Mouse (Mus musculus) spleen, adult 18-20 months (tissue): ENCODE measurements around the gene Rabepk.
"Not testable (repeated sequence)": the region's sequence is repeated elsewhere in the genome, so short reads cannot be mapped to it uniquely, and the experiment has no call there.

Experiments
- DNase-seq, 2 experiments: peaks; one replicate each; pipeline ENCODE4 v3.0.0; 2022; ENCODE audit warnings: mixed read lengths in 2 of 2

Gene Rabepk

DNA sequence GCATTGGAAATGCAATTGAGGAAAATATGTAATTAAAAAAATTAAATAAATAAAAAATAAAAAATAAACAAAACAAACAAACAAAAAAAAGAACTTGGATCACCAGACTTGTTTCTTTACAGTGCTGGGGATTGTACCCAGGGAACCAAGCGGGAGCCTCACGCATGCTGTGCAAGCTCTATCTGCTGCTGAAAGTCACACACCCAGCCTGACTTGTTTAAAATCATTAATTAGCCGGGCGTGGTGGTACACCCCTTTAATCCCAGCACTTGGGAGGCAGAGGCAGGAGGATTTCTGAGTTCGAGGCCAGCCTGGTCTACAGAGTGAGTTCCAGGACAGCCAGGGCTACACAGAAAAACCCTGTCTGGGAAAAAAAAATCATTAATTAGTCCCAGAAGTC is 38.4 kb downstream of the Rabepk start:
- not testable (repeated sequence) for DNase-seq

DNA sequence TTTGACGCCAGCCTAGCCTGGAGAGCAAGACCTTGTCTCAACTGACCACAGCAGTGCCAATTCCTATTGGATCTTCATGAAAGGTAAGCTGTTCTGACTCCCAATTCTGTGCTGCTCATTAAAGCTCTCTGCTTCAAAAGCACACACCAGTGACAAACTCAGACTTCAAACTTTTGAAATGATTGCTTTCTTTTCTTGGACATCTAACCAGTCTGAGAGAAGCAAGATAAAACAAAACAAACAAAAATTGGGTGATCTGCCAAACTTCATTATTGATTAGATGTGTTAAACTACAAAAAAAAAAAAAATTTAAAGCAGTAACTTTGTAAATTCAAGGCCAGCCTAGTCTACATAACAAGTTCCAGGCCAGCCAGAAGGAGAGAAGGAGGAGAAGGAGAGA is 42.4 kb downstream of the Rabepk start:
- no peak for DNase-seq

DNA sequence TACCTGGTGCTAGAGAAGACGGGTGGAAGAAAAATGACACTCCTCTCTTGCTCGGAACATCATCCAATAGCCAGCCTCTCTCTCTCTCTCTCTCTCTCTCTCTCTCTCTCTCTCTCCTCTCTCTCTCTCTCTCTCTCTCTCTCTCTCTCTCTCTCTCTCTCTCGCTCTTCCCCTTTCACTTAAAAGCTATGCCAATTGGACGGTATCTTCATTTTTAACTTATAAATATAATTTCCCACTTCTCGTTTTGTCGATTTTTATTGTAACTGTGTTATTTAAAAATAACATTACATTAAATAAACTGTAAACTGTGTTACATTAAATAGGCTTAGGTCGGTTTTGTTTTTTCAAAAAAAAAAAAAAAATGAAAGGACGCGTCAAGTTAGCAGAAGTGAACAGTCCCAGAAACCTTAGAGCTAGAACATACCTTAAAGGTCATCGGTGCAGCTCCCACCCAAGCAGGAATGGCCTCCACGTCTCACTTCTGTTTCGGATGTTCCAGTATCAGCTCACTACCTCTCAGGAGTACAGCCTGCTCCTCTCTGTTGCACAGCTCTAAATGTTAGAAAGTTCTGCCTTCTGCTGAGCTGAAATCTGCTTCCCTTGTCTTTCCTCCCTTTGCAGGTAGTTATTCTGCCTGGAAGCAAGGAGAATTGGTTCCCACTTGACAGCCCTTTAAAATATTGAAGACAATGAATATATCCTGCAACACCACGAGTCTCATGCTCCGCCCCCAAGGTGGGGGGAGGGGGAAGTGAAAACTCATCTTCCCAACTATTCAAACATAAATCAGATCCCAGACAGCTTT is 45.0 kb downstream of the Rabepk start, which contains the start of gene Gapvd1:
Gene Gapvd1 (minus strand): TSS at position 682 of the 808 bp plus-strand sequence.
- DNase-seq = peak in 1 of 2 experiments; percentile 42

DNA sequence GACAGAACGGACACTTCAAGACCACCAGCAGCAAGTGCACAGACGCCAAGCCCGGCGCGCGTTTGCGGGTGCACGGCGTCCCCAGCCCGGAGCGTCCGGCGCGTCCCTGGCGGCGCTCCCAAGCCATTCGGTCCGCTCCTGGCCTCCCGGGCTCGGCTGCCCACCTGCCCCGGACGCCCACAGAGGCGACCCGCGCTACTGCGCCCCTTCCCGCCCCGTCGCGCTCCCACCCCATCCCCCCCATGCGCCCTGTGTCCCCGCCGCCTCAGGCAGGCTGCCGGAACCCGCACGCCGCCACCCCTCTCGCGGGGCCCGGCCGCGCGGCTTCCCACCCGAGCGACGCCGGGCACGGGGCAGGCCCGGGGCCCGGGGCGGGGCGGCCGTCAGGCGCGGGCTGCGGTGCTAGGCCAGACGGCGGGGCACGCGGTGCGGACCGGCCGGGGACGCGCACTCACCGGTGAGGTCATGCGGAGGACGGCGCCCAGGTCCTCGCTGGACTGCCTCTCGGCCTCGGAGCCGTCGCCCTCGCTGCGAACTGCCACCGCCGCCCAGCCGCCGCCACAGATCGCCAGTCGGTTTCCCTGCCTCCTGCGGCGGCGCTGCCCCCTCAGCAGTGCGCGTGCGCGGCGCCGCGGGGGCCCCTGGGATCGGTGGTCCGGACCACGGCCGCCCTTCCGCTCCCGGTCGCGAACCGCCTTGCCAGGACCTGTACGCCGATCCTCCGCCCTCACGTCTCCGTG is 45.7 kb downstream of the Rabepk start:
- DNase-seq = peak; percentile 82 to 86

DNA sequence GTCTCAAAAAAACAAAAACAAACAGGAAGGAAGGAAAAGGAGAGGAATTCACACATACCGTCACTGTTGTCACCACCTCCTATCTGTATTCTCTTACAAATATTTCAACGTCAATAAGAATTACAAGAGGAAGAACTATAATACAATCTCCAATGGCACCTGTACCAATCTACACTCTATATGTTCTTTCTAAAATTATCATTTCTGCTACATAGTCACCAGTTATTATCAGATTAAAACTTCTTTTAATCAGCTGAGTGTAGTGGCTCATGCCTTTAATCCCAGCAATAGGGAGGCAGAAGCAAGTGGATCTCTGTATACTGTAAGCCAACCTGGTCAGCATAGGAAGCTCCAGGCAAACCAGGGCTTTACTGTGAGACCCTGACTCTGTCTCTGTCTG is 49.5 kb downstream of the Rabepk start:
- no peak for DNase-seq

DNA sequence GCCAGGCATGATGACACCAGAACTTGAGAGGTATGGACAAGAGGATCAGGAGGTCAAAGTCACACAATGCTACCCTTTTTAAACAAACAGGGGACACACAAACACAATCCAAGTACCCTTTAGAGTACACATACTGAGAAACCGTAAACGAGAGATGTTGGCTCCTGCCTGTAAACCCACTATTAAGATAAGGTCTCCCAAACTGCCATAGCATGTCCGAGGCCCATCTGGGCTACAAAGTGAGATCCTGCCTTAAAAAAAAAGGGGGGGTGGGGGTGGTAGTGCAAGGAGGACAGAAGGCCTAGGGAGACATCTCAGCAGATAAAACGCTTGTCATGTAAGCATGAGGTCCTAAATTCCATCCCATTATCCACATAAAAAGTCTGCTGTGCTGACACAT is 51.2 kb downstream of the Rabepk start:
- DNase-seq = no peak

DNA sequence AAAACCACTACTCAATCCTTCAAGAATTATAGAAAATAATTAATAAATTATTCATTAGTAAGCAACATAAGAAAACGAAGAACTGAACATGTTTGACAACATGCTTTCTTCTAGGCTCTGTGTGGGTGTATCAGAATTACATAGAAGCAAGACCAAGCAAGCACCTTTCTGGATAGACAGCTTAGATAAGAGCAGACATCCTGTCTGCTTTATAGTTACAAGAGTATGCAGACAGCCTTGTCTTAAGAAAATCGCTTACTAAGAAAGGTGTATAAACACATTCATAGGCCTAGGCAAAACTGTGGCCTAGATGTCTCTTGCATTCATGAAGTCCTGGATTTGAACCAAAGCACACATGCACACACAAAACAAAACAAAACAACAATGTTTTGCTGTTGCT is 54.0 kb downstream of the Rabepk start:
- DNase-seq = no peak

DNA sequence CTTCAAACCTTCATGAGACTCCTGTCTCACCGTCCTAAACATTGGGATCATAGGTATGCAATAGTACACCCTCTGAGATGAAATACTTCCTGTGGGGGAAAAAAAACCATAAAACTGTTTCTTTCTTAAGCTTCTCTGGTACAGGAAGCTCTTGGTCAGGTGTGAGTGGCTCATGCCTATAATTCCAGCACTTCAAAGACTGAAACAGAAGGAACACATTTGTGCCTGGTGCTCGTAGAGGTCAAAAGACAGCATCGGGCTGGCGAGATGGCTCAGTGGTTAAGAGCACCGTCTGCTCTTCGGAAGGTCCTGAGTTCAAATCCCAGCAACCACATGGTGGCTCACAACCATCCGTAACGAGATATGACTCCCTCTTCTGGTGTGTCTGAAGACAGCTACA is 55.2 kb downstream of the Rabepk start:
- no peak for DNase-seq

DNA sequence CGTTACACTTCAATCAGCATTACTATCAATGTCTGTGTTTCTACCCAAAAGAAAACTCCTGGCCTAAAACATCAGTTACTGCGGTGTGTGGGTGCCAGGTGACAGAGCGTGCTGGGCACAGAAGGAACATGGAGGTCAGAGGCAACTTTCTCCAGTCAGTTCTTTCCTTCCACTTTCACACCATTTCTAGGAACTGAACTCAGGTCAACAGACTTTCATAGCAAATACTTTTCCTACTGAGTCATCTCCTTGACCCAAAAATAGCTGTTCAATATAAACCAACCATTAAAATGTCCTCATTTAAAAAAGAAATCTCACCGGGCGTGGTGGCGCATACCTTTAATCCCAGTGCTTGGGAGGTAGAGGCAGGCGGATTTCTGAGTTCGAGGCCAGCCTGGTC is 57.0 kb downstream of the Rabepk start:
- no peak for DNase-seq

DNA sequence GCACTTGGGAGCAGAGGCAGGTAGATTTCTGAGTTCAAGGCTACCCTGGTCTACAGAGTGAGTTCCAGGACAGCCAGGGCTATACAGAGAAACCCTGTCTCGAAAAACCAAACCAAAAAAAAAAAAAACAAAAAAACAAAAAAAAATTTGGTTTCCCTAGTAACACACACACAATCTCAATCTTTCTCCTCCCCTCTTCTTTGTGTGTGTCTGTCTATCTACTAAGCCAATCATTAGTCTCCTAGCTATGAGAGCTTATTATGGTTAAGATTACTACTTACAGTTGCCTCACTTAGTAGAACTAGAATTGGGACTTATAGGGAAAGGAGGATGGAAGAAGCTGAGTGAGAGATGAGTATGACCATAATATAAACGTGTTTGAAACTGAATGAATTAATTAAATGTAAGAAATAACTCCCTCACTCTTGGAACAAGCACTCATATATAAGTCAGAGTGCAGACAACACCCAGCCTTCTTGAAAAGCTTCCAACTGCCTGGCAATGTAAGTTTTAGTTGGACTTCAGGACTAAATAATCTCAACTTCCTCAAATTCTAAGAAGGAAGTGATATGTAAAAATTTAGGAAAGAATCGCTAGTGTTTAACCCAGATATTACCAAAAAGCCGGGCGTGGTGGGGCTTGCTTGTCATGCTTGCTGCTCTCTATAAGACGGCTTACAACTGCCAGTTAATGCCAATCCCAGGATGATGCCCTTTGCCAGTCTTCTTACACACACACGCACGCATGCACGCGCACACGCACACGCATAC is 58.1 kb downstream of the Rabepk start:
- DNase-seq = no peak

DNA sequence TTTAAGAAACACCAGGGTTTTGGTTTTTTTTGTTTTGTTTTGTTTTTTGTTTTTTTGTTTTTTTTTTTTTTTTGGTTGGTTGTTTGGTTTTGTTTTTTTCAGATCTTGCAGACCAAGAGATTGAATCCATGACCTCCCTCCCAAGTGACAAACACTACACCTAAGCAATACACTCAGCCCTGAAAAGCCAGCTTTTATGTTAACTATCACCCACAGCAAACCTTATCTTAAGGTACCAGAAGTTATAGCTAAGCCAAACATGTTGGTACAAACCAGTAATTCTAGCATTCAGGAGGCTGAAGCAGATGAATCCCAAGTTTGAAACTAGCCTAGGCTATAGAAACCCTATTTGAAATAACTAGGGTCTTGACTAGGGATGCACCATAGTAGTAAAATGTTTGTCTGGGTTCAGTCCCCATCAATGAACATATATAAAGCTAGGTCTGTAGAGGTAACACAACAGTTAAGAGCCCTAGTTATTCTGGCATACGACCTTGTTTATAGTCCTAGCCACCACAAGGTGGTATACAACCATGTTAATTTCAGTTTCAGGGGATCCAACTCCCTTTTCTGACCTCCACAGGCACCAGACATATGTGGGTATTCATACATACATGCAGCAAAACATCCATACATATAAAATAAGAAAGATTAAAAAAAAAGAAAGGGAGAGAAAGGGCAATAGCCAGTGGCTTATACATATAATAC is 59.9 kb downstream of the Rabepk start:
- no peak for DNase-seq

DNA sequence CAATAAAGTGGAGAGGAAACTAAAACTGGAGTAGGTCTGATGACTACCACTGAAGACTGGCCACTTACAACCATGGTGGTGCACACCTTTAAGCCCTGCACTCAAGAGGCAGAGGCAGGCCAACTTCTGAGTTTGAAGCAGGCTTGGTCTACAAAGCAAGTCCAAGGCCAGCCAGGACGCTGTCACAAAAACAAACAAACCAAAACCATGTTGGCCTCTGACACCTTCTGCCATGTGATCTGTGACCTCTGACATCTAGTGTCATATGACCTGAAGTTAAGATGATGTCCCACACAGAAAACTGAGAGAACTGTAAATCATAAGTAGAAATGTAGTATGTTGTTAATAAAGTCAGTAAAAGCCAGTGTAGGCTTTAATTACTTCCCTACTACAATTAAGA is 61.8 kb downstream of the Rabepk start:
- DNase-seq = no peak

DNA sequence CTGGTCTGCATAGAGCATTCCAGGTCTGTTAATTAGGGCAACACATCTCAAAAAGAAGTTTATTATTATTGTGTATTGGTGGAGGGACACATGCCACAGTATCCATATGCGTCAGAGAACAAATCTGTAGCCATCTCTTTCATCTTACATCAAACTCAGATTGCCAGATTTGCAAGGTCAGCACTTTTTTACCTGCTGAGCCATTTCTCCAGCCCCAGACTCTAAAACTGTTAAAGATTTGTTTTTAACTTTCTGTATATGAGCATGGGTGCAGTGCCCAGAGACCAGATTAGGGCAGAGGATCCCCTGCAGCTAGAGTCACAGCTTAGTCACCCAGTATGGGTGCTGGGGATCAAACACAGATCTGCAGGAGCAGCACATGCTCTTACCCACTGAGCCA is 63.1 kb downstream of the Rabepk start:
- DNase-seq = no peak
